Mouse (Mus musculus) naive thymus-derived CD4-positive, alpha-beta T cell, adult 5 months (primary cell): ENCODE results near the gene Rdh7. TPM values are rescaled to one million over a fixed set of nuclear protein-coding genes. Genes with fewer than 3 reads are reported as not detected.

Source experiments
- polyA plus RNA-seq: library from polyadenylated mRNA; unstranded; fragments of 100-300 nt; shearing (Covaris generic); gene quantifications from one replicate; pipeline ENCODE4 v1.2.1, GENCODE M21; 2017

Gene Rdh7
- not detected for polyA plus RNA-seq

DNA sequence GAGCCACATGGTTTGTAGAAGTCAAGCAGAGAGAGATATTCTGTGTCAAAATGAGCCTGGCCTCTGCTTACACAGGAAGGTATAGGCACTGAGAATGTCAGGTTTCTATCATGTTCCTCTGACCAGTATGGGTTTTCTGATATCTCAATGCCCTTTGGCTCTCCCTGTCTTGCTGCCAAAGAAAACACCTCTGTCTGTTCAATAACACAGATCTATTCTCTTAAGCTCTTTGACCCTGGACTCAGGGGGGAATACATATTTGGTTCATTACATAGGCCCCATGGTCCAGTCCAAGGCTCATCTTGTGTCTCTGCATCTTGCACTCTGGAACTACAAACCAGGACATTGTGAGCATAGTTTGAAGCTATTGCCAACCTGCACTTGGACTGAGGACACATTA is at the start of gene Rdh7:
Rdh7 (minus strand) TSS at position 213 of the 400 bp plus-strand sequence.

GRCm38 (mm10) chr10:127898218-127898617 is 9.6 kb upstream of the Rdh7 start, which contains the start of gene Sdr9c7:
TSS of gene Sdr9c7 (plus strand) at chr10:127898518.

DNA sequence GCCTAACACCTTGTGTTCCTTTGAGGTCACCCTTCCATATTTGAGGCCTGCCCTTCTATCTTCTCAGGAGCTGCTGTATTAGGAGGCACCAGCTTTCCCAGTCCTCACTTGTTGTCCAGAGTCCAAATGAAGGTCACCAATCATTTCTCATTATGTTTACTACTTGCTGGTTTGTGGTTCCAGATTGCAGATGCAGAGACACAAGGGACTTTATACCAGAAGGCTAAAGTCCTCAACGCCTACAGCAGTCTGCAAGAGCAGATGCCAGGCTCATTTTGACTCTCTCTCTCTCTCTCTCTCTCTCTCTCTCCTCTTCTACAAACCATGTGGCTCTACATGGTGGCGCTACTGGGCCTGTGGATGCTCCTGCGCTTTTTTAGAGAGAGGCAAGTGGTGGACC is 22.4 kb downstream of the Rdh7 start, which contains the start of gene Rdh16f2:
Rdh16f2 (plus strand) TSS at position 243 of the 400 bp plus-strand sequence.

GRCm38 (mm10) chr10:127849628-127850027 is 39.0 kb downstream of the Rdh7 start, which contains the start of gene Rdh19:
TSS of gene Rdh19 (plus strand) at chr10:127849928.

Other genes starting within 250 kb of the Rdh7 start
- 246 TPM for gene Stat6, start 245.8 kb downstream of the Rdh7 start, polyA plus RNA-seq
- gene Nemp1, start 221.9 kb downstream of the Rdh7 start, polyA plus RNA-seq: 8.2 TPM
- 50.2 TPM for gene Nab2, start 220.2 kb downstream of the Rdh7 start, polyA plus RNA-seq
- 0.16 TPM for gene Myo1a, start 183.6 kb downstream of the Rdh7 start, polyA plus RNA-seq
- gene Tac2, start 164.3 kb downstream of the Rdh7 start, polyA plus RNA-seq: not detected
- 0.66 TPM for gene Zbtb39, start 149.3 kb downstream of the Rdh7 start, polyA plus RNA-seq
- gene Gpr182, start 137.1 kb downstream of the Rdh7 start, polyA plus RNA-seq: not detected
- gene Rdh1, start 129.1 kb downstream of the Rdh7 start, polyA plus RNA-seq: not detected
- not detected for gene Rdh16f1, start 129.0 kb downstream of the Rdh7 start, polyA plus RNA-seq
- gene Rdh9, start 112.4 kb downstream of the Rdh7 start, polyA plus RNA-seq: 0.25 TPM
- not detected for gene Rdh16, start 87.7 kb downstream of the Rdh7 start, polyA plus RNA-seq
- gene Rdh19, start 38.9 kb downstream of the Rdh7 start, polyA plus RNA-seq: not detected
- gene Rdh16f2, start 22.3 kb downstream of the Rdh7 start, polyA plus RNA-seq: not detected
- gene Sdr9c7, start 9.7 kb upstream of the Rdh7 start, polyA plus RNA-seq: not detected
- gene Hsd17b6, start 118.8 kb upstream of the Rdh7 start, polyA plus RNA-seq: not detected
- 14.3 TPM for gene Prim1, start 126.4 kb upstream of the Rdh7 start, polyA plus RNA-seq
- 523 TPM for gene Naca, start 146.8 kb upstream of the Rdh7 start, polyA plus RNA-seq
- gene Ptges3, start 170.1 kb upstream of the Rdh7 start, polyA plus RNA-seq: 158 TPM
- gene Atp5b, start 194.5 kb upstream of the Rdh7 start, polyA plus RNA-seq: 1,240 TPM
- 69.9 TPM for gene Baz2a, start 202.8 kb upstream of the Rdh7 start, polyA plus RNA-seq